Mouse (Mus musculus) erythroblast, adult 5-6 weeks (primary cell): ENCODE results near the gene Gcnt2. TPM values are rescaled to one million over a fixed set of nuclear protein-coding genes. Genes with fewer than 3 reads are reported as not detected.

Experiments
- ATAC-seq: replicated peaks from 2 replicates; pipeline ENCODE4 v1.8.0; 2016; ENCODE audit warnings: moderate number of reproducible peaks, mild to moderate bottlenecking, moderate TSS enrichment, inconsistent platforms; ENCODE audit not compliant: poor library complexity, low FRiP score, severe bottlenecking
- total RNA-seq, 2 experiments: library from RNA; stranded (forward) in 1 of 2; stranded (reverse) in 1 of 2; fragments of 150-400 nt in 1 of 2; fragments of 200-764, 138-1000 nt in 1 of 2; gene quantifications; 2 replicates each; pipeline versions ENCODE4 v1.2.3 to v1.2.4; 2015 to 2017; ENCODE audit warnings: low replicate concordance in 2 of 2

The Gcnt2 gene
- total RNA-seq (2015; ENCODE audit: low replicate concordance) (8.6 and 9.4 TPM in 2 replicates), total RNA-seq (2017; ENCODE audit: low replicate concordance) (2.2 and 5.7 TPM in 2 replicates)

DNA sequence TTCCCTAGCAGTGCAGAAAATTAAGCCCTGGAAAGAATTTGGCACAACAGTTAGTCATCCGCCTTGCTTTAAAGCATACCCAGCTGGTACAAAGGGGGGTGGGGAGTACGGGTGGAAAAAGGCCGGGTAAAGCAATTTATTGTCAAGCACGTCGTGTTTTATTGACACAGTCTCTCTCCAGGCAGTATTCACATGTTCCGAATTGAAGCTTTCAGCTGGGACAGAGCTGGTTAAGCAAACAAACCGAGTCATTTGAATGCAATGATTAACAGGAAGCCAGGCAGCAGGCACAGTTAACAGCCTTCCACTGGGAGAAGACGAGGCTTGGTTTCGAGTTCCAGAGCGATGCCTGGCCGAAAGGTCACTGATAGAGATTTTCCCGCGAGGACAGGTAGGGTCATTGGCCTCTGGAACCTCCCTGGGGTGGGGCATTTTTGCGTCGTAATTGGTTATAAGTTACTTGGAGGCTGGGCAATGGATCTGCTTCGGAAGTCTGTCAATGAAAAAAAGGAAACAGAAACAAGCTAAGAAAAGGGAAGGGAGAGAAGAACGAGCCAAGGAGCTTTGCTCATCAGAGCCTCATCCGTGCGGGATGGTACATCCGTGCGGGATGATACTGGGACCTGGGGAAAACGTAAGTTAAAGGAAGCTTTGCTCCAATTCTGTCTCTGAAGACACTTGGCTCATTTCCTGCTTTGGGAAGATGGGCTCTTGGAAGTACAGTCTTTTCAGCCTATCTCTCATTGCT, at the start of gene Gcnt2:
Gene Gcnt2, plus strand, starts transcription at position 103 of the 748 bp plus-strand sequence.
- ATAC-seq, result no peak

DNA sequence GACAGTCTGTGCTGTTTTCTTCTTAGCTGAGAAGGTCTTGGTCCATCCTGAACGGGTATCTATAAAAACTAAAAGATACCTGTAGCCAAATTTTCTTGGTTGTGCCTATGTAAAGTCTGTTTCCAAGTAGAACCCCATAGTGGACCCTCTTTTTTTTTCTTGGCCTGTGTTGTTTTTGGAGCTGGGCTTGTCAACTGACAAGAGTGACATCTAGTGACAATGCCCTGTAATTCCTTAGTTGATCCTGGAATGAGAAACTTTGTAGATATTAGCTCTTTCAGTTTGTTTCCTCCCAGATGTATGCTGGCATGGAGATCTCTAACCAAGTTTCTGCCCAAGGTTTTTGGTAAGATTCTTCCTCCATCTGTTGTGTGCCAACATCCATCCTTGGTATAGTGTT, 38.9 kb upstream of the Gcnt2 start:
- no peak for ATAC-seq

DNA sequence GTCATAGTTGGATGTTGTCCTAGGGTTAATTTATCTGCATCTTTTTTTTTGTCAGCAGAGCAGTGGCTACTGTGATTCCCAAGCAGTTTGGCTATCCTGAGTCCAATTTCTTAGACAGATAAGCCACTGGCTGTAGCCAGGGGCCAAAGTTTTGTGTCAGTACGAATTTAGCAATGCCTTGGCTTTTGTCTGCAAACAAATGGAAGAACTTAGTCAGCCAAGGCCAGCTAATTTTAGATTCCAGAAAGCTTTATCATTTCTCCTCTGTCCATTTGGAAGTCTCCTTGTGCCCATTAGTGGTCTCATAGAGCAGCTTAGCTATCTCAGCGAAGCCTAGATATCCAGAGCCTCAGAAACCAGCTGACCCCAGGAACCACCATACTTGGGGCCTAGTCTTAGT, 37.6 kb upstream of the Gcnt2 start:
- no peak for ATAC-seq

DNA sequence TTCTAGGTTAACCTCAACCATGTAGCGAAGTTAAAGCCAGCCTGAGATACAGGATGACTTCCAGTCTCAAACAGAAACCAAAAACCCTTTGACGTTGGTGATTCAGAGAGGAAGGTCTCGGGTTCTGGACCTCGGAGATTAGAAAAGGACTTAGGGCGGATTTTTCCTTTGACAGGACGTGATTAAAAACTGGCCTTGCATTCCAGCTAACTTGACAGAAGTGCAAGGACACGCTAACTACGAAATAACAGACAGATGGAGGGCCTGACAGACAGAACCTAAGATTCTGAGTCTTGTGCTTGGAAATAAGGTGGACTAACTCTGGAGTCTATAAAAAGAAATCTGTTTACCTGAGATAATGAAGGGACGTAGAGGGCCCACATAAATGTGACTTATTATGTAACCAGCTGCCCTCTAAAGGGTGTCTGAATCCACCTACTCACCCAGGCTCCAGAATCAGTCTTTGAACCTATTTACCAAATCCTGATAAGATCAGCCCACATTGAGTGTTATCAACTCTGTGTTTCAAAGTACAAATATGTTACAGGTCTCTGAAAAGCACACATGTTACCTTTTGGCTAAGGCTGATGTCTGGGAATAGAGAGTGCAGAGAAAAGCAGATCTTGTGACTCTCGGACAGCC, 18.3 kb upstream of the Gcnt2 start:
- ATAC-seq, result no peak

DNA sequence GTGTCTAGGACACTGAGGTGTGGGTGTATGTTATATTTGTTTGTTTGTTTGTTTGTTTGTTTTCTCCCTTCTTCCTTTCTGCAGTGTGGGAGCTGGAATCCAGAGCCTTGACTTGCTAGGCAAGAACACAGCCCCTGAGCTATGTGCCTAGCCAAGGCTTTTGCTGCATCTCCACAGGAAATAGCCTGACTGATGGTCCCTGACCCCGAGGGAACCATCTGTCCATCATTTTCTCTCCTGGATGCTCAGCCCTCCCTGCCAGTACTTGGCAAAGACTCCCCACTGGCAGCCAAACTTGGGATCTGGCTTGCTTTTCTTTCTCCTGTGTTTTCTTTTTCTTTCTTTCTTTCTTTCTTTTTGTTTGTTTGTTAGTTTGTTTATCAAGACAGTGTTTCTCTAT, 17.4 kb upstream of the Gcnt2 start:
- ATAC-seq, result no peak

DNA sequence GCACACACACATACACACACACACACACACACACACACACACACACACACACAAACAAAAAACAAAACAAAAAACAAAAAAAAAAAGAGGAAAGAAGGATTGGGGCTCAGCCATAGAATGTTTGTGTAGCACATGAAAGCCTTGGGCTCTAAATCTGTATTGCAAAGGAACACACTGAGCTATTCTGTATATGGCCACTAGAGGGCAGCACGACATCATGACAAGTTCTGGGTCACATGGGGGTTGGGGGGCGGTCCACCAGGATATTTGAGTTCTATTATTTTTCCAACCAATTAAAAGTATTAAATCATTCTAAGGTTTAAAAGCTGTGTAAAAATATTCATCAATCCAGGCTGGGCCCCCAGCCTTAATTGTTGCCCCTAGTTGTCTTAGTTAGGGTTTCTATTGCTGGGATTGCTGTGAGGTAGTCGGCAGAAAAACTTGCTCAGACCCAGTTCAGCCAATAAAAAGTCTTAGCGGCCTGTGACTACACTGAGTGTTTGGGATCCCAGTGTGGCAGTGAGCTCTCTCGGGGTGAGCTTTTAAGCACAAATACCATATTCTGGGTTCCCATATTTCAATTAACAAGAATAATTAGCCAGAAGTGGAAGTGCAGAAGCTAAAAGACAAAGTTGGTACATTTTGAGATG, 16.0 kb upstream of the Gcnt2 start:
- peak; percentile 69; the same call in 1 of the 2 replicates for ATAC-seq

DNA sequence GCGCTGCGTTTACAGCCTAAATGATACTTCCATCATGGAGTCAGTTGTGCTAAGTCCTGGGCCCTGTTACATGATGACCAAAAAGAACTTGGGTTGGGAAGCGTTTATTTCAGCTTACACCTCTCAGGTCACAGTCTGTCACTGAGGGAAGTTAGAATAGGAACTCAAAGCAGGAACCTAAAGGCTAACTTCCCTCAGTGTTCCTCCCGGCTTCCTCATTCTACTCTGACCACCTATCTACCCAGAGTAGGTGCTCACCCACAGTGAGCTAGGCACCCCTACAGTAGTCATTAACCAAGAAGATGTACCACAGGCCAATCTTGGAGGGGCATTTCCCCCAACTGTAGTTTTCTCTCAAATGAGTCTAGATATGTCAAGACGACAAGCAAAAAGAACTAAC, 15.4 kb upstream of the Gcnt2 start:
- no peak for ATAC-seq

DNA sequence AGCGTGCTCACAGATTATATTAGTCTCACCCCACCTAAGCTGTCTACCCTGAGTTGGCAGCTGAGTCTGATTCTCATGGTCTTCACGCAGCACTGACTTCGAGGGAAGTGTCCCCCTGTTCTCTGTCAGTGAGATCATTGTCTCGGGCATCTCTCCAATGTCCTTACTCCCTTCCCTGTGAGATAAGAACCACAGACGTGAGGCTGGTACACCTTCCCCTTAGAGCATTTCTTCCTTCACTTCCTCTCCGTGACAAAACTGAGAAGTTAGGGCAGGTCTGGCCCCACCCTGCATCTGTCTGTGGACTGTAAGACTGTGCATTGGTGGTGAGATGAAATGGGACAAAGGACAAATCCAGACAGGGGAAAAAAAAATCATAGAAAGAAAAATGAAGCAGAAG, 13.6 kb upstream of the Gcnt2 start:
- no peak for ATAC-seq

DNA sequence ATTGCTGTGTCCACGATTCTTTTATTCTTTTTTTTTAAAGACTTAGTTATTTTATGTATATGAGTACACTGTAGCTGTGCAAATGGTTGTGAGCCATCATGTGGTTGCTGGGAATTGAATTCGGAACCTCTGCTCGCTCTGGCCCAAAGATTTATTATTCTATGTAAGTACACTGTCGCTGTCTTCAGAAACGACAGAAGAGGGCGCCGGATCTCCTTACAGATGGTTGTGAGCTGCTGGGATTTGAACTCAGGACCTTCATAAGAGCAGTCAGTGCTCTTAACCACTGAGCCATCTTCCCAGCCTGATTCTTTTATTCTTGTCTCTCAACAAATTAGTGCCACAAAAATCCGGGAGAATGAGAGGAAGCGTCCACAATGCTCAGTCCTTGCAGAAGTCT, 13.2 kb upstream of the Gcnt2 start:
- no peak for ATAC-seq

DNA sequence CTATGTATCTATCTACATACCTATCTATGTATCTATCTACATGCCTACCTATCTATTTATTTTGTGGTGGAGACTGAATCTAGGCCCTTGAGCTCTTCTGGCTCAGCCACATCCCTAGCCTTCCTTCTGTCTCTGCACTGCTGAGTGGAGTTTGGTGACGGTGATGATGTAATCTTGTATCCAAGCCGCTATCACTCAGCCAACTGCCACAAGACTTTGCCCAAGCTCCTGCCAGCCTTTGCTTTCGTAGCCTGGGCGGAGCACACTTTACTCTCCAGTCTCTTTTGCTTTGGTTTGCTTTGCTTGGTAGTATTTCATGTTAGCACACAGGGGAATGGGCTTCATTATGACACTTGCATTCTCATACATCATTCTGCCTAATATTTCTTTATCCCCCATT, 11.7 kb upstream of the Gcnt2 start:
- ATAC-seq, result no peak

DNA sequence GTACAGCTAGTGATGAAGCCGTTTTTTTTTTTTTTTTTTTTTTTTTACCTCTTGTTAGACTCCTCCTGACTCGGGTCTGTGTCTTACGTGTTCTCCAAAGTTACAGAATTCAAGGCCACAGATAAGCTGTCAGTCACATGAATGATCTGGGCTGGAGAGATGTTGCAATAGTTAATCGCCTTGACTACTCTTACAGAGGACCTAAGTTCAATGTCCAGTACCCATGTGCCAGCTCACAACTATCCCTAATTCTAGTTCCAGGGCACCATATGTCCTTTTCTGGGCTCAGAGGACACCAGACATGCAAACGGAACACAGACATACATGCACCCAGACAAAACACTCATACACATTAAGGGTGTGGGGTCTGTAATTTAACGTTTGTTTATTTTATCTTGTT, 8.9 kb upstream of the Gcnt2 start:
- no peak for ATAC-seq

DNA sequence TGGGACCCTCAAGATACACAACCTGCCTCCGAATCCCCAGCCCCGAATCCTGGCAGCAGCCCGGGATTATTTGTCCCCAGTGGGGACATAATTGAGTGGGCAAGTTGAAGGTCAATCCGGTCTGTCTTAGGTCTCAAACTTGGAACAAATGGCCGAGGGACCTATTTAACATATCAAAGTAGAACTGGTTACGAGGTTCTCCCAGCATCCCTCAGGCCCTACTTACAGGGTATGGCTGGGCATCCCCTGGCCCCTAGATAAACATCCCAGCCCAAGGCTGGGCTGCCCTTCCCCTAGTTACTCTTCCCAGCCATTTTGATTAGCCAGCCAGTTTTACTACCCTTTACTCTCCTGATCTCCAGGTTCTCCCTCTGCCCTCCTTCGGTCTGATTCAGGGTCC, 8.3 kb upstream of the Gcnt2 start:
- no peak for ATAC-seq

DNA sequence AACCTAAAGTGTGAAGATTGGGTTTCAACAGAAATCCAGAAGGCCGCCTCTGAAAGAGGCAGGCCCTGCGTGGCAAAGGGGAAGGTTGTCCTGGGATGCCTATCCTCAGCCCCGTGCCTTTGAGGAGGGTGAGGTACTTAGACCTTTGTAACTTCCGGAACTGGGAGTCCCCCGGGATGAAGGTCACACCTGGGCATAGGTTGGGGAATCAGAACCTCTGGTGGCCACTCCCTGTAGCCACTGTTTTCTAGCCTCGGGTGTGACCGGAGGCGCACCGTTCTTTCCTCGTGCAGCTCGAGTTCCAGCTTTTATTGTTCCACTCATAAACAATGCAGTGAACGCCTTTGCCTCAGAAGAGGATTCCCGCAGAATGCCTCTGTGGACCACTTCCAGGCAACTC, 7.6 kb upstream of the Gcnt2 start:
- ATAC-seq, result no peak

DNA sequence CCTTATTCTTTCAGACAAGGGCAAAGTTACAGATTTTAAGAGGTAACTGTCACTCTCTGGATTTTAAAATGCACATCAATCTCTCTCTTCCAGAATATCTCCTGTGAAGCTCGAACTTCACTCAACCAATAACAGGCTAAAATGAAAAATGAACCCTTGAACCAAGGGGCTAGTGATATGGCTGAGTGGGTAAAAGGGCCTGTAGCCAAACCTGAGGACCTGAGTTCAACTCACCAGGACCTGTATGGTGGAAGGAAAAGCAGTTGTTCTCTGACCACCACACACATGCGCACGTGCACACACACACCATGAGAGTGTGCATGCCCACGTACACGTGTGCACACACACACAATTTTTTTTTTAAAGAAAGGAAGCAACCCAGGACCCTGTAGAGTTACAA, 6.8 kb upstream of the Gcnt2 start:
- no peak for ATAC-seq

DNA sequence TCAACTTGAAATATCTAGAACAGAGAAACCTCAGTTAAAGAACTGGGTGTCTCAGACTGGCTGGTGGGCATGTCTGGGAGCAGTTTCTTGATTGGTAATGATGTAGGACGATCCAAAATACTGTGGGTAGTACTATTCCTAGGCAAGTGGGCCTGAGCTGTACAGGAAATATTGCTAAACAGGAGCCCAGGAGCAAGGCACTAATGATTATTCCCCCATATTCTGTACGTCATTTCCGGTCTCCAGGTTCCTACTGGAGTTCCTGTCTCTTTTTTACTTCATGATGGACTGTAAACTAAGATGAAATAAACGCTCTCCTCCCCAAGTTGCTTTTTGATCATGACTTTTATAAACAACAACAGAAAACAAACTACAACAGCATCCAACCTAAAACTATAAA, 5.7 kb upstream of the Gcnt2 start:
- no peak for ATAC-seq

DNA sequence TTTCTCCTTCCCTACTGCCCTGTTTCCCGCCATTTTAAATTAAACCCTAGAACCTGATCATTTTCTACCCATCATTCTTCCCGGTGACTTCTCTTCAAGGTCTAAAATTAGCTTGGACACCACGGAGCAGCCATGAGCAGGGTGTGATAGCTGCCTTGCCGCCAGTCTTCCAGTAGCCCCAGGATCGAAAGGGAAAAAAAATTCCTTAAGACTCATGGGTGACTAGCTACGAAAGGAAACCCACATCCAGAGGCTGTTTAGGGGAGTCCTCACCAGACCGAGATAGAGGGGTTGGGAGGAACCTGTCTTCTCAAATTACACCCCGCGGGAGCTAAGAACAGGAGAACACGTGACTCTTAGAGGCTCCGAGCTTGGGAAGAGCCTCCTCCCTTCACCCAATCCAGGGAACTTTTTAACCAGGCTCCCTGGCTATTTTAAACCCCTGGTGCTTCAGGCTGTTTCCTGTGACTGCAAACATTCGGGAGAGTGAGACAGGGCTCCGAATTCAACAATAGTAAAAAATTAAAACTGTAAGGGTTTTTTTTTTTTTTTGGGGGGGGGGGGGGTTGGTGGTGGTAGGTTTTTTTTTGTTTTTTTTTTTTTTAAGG, 5.0 kb upstream of the Gcnt2 start:
- ATAC-seq, result no peak; the same call in 1 of the 2 replicates

DNA sequence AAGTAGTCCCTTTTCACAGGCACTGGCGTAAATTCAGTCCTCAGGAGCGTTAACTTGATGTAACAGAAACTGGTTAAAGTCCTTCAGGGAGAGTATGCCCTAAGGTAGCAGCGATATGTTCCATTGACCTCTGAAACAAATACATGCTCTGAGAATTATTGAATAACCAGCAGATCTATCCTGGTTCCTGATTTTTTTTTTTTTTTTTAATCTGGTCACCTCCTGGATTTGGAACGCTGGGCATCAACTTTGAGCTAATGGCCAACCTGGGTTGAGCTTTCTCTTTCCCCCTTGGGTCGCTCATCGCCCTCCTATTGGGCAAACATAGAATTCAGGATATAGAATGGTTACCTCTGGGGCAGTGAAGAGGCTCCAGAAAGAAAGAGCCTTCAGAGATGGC, 4.3 kb upstream of the Gcnt2 start:
- ATAC-seq, result no peak

DNA sequence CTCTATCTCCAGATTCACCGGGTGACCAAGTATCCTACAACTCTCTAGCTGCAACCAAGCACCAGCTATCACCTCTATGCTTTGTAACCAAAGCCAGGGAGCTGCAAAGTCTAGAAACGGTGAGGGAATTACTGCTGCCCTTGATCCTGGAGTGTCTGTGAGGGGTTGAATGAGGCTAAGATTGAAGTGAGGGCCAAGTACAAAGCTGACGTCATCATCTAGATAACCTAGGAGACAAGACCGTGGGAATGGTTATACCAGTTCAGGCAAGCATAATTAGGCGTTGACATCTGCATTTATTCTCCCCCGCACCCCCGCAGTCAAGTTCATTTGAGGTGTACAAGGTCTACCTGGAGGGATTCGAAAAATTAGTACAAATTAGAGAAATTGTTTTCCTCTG, 2.8 kb upstream of the Gcnt2 start:
- no peak for ATAC-seq

DNA sequence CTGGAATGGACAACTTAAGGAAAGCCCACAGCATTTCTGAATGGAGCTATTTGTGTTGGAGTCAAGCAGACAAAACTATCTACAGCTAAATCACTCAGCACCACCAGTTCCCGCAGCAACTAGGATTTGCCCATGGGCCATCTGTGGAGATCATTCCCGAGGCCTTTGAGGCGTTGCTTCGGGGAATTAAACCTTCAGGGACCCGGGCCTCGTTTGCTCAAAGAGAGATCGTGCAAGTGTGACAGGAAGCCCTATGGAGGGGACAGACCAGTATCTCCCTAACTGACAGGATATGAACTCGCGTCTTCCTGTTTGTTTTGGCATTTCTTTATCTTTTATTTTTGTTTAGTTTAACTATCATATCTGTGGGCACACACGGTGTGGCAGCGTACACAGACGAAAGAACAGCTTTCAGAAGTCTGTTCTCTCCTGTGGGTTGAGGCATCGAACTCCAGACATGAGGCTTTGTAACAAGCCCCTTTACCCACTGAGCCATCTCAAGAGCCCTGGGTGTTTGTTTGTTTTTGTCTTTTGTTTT, 2.2 kb upstream of the Gcnt2 start:
- no peak for ATAC-seq

DNA sequence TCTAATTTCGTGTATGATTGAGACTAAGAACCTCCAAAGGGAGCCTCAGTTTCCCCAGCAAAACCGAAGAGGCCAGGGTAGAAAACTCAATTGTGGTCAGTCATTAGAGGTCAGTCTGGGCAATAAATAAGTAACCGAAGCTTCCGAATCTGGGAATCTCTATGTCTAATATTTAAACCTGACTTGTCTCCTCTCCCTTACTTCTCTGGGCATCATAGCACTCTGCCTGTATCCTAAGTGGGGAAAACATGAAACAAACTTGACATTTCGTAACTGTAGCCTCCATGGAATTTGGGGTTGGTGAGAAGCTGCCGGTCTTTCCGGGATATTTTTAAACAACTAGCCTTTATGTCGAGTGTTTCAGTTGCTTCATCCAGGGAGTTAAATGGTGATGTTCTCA, 329 bp upstream of the Gcnt2 start:
- ATAC-seq, result no peak
